Mouse (Mus musculus) midbrain, postnatal 0 days (tissue): ENCODE data around the gene Trmt13. TPM values are rescaled to one million over a fixed set of nuclear protein-coding genes. Genes with fewer than 3 reads are reported as not detected.

Experiments
- ATAC-seq: fragments of 200-750 bp; cut with Nextera tagmentation; 2 replicates; pipeline ENCODE4 v1.8.0; 2017; ENCODE audit warnings: moderate number of reproducible peaks, mild to moderate bottlenecking, moderate TSS enrichment, moderate library complexity; ENCODE audit not compliant: low FRiP score
- DNase-seq: peaks from one replicate; pipeline ENCODE4 v3.0.0-alpha.2; 2015; ENCODE audit warnings: low spot score
- H3K27ac ChIP-seq: fragments of 300-500 bp; sonication (generic); 2 replicates; pipeline ENCODE4 v1.5.1; 2014; ENCODE audit warnings: low read depth, mild to moderate bottlenecking, low read length, mixed read lengths
- H3K27me3 ChIP-seq: fragments of 300-500 bp; sonication (generic); 2 replicates; pipeline ENCODE4 v1.6.1; 2014; ENCODE audit warnings: low read length, control low read depth, mixed read lengths; ENCODE audit not compliant: insufficient read depth
- H3K36me3 ChIP-seq: fragments of 300-500 bp; sonication (generic); 2 replicates; pipeline ENCODE4 v1.6.1; 2014; ENCODE audit warnings: low read length, control low read depth, mixed read lengths; ENCODE audit not compliant: insufficient read depth
- H3K4me1 ChIP-seq: fragments of 300-500 bp; sonication (generic); 2 replicates; pipeline ENCODE4 v1.6.1; 2014; ENCODE audit warnings: mild to moderate bottlenecking, control low read depth, antibody characterized with exemption, low read length, mixed read lengths; ENCODE audit not compliant: insufficient read depth
- H3K4me2 ChIP-seq: fragments of 300-500 bp; sonication (generic); 2 replicates; pipeline ENCODE4 v1.6.1; 2014; ENCODE audit warnings: low read depth, mild to moderate bottlenecking, low read length, mixed read lengths; ENCODE audit not compliant: poor library complexity, severe bottlenecking
- H3K4me3 ChIP-seq: fragments of 300-500 bp; sonication (generic); 2 replicates; pipeline ENCODE4 v1.5.1; 2014; ENCODE audit warnings: low read depth, mild to moderate bottlenecking, low read length, moderate library complexity
- H3K9ac ChIP-seq: fragments of 300-500 bp; sonication (generic); replicated peaks from 2 replicates; pipeline ENCODE4 v1.6.1; 2014; ENCODE audit warnings: mild to moderate bottlenecking, low read length, moderate library complexity, mixed read lengths; ENCODE audit not compliant: poor library complexity, severe bottlenecking
- H3K9me3 ChIP-seq: fragments of 300-500 bp; sonication (generic); 2 replicates; pipeline ENCODE4 v1.6.1; 2016; ENCODE audit warnings: low read length, control low read depth
- CTCF ChIP-seq: IDR thresholded peaks from 2 replicates; pipeline ENCODE4 v1.5.1; 2016; ENCODE audit warnings: antibody characterized with exemption, mild to moderate bottlenecking
- WGBS: fragments of 180-500 bp; shearing (Covaris S2); extraction: QIAGEN DNeasy Blood & Tissue Kit; methylation state at CpG from one replicate; pipeline ENCODE4 v1.1.7; 2014; 5-methylcytosine and 5-hydroxymethylcytosine counted together
- polyA plus RNA-seq: library from polyadenylated mRNA; unstranded; fragments of >200 nt; fragmentation: Nextera tagmentation; extraction: Ambion mirVana; gene quantifications from 2 replicates; pipeline ENCODE4 v1.2.1, GENCODE M21; 2015
- total RNA-seq: library from RNA; depleted of rRNA; stranded (reverse); fragments of >200 nt; gene quantifications from 2 replicates; pipeline ENCODE4 v1.2.3, GENCODE M21; 2014

The Trmt13 gene
- total and polyA plus RNA-seq, 2 experiments from 2014 or later, result 12.2 to 23.4 TPM

DNA sequence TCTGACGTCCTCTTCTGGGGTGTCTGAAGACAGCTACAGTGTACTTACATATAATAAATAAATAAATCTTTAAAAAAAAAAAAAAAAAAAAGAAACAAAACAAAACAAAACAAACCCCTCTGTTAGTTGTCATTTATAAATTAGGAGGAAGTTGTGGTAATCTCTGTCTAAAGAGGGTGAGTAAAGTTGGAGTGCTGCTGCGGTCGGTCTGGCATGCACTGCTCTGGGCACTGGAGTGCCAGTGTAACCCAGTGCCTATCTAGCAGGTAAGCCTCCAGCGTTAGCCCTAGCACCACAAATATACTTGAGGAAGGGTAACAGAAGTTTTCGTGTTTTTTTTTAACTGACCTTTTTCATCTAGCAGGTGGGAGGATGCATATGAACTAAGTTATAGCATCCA, 13.4 kb downstream of the Trmt13 start:
- Histone ChIP-seq H3K4me1 (no peaks in the 10 kb centered on the region), H3K27me3 (no peaks in the 10 kb centered on the region), H3K9ac (no peak overlapping the region), H3K4me2 (no peak overlapping the region), H3K4me3 (no peak overlapping the region), H3K9me3 (no peaks in the 10 kb centered on the region), H3K27ac (no peak overlapping the region), H3K36me3 (no peaks in the 10 kb centered on the region)
- no peak for TF ChIP-seq CTCF
- no peak for ATAC-seq
- DNase-seq, result no peak
- 92% methylated on average over 5 of the region's 5 CpGs for WGBS

DNA sequence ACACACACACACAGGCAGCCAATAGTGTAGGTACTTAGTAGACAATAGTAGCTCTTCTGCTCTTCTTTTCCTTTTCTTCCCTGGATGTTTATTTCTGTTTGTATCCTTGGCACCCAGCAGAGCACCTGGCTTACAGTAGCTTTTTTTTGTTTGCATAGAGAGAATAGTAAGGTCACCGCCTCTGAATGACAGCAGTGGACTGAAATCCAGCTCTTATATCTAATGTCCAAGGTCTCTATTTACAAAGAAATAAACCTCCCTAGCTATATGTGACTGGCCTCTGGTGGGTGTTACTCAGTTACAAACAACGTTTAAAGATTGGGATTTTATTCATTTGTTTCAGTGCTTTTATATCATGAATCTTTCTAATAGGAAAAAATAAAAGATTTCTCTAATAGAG, 14.7 kb downstream of the Trmt13 start:
- Histone ChIP-seq H3K4me1 (no peaks in the 10 kb centered on the region), H3K27me3 (no peaks in the 10 kb centered on the region), H3K4me2 (no peak overlapping the region), H3K4me3 (no peak overlapping the region), H3K9me3 (no peaks in the 10 kb centered on the region), H3K27ac (no peak overlapping the region), H3K36me3 (no peaks in the 10 kb centered on the region), H3K9ac (no peak overlapping the region)
- DNase-seq, result no peak
- no peak for ATAC-seq
- TF ChIP-seq CTCF, result no peak
- 88% methylated on average over 2 of the region's 2 CpGs for WGBS

DNA sequence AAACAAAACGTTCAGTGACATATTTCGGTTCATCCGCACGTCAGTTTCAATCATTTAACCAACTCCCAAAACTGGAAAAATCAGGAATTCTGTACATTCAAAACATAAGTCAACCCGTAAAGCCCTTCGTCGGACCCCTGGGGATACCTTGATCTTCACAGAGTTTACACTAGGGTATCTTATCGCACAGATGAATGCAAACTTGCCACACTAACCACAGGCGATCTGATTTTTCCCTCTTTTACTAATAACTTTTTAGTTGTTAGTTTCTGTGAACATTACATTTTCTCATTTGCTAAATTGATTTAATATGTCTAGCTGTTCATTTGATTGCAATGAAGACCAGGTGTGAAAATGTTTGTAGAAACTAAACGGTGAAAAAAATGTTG, 18.8 kb downstream of the Trmt13 start:
- Histone ChIP-seq H3K4me2 (peak overlapping the region; percentile 84), H3K4me3 (peak overlapping the region; percentile 91), H3K27me3 (no peaks in the 10 kb centered on the region), H3K9ac (peak overlapping the region; percentile 62), H3K9me3 (no peaks in the 10 kb centered on the region), H3K4me1 (no peaks in the 10 kb centered on the region), H3K36me3 (peaks cover 11% of the 10 kb centered on the region), H3K27ac (no peak overlapping the region)
- ATAC-seq, result no peak
- no peak for DNase-seq
- 9% methylated on average over 10 of the region's 10 CpGs for WGBS
- TF ChIP-seq CTCF, result no peak

DNA sequence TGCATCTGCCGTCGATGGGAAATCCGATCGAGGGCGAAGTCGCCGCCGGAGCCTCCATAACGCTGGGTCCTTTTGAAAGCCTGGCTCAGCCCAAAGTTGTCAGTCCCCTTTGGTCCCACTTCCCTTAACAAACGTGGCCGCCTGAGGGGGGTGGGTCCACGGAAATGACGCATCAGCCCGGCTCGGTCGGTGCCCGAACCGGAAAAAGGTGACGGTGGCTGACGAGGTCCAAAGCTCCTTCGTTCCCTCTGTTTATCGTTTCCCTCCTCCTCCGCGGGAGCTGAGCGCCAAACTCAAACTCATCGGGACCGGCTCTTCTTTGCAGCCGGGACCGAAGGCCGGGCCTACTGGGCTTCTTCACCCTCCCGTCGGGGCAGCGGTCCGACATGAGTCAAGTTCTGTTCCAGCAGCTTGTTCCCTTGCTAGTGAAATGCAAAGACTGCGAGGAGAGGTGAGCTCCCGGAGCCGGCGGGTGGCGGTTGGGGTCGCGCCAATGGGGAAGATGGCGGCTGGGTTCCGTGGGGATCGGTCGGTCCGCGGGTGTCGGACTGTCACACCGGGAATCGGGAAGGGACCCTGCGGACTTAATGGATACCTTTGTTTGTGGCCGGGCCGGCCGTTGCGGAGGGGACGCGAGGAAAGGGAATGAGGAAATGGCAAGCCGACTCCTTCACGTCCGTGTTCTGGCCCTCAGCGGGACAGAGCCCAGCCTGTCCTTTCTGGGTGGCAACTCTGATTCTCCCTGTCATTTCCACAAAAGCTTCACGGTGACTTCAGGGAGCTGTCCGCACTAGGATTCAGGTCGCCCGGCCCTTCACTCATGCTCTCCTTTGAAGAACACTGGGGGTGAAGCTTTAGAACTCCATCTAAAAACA, 19.4 kb downstream of the Trmt13 start, which contains the start of gene Sass6:
Sass6 (plus strand) TSS at position 255 of the 875 bp plus-strand sequence.
- Histone ChIP-seq H3K27ac (peak within 1 kb of the TSS; percentile 82), H3K4me2 (peak within 1 kb of the TSS; percentile 84), H3K9me3 (no peaks in the 10 kb centered on the region), H3K9ac (peak within 1 kb of the TSS; percentile 73), H3K27me3 (no peaks in the 10 kb centered on the region), H3K36me3 (peaks cover 15% of the 10 kb centered on the region), H3K4me1 (no peaks in the 10 kb centered on the region), H3K4me3 (peak within 1 kb of the TSS; percentile 91)
- under 1% methylated on average over 63 of the region's 65 CpGs for WGBS
- ATAC-seq, result peak; percentile 98
- DNase-seq, result peak; percentile 99
- TF ChIP-seq CTCF, result no peak

DNA sequence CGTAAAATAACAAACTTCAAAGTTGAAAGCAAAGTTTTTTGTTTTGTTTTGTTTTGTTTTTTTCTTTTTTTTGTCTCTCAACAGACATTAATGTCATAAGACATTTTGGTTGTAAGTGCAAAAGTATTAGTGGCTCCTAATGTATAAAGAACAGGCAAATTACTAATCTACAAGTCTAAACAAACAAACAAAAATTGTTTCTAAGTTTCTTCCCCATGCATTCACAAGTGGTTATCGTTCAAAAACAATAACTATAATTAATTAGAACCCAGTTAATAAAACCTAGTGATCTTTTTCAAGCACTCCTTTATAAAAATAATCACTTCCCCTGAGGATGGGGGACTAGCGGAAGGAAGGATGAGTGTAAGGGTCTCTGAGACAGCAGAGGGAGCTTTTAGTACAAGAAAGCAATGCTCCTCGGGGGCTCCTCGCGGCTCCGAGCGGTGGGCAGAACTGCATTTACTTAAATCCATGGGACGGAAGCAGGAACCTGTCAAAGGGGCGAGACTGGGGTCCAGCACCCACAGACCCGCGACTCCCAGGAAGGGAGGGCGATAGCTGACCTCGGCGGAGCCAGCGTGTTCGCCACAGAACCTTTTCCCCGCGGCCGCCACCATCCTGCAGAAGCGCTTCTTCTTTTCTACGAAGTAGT, 20.2 kb downstream of the Trmt13 start:
- ATAC-seq (peak; percentile 74), DNase-seq (peak; percentile 68)
- Histone ChIP-seq H3K36me3 (peaks cover 19% of the 10 kb centered on the region), H3K4me3 (peak overlapping the region; percentile 91), H3K9ac (peak overlapping the region; percentile 73), H3K9me3 (no peaks in the 10 kb centered on the region), H3K4me1 (no peaks in the 10 kb centered on the region), H3K27ac (peak overlapping the region; percentile 82), H3K27me3 (no peaks in the 10 kb centered on the region), H3K4me2 (peak overlapping the region; percentile 44)
- 4% methylated on average over 17 of the region's 22 CpGs for WGBS
- TF ChIP-seq CTCF, result peak; percentile 64

DNA sequence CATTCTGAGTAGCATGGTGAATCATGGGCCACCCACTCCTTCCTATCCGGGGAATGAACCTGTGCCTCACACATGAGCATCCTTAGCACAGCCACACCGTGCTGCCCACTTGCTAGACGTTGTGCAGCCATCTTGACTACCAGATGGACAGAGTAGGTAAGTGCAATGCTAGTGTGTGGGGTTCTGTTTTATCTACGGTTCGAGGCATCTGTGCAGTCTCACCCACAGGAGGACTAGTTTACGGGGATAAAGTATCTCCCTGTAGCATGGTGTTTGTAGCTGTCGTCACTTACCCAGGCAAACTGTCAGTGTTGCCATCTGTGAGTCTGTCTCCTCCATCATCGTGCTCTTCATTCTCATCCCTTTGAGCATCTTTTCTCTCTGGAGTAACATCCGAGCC, 32.2 kb downstream of the Trmt13 start:
- Histone ChIP-seq H3K4me1 (no peaks in the 10 kb centered on the region), H3K9me3 (no peaks in the 10 kb centered on the region), H3K27ac (no peak overlapping the region), H3K27me3 (no peaks in the 10 kb centered on the region), H3K36me3 (peaks cover 40% of the 10 kb centered on the region), H3K9ac (no peak overlapping the region), H3K4me2 (no peak overlapping the region), H3K4me3 (no peak overlapping the region)
- no peak for TF ChIP-seq CTCF
- WGBS, result 98% methylated on average over 9 of the region's 9 CpGs
- DNase-seq, result no peak
- ATAC-seq, result no peak
